Mouse (Mus musculus) embryonic facial prominence, embryonic 15.5 days (tissue): Measurements from ENCODE around the gene Gm44973. TPM values are rescaled to one million over a fixed set of nuclear protein-coding genes. Genes with fewer than 3 reads are reported as not detected.

Experiments
- polyA plus RNA-seq: library from polyadenylated mRNA; unstranded; fragments of >200 nt; fragmentation: Nextera tagmentation; extraction: Ambion mirVana; gene quantifications from 2 replicates; pipeline ENCODE4 v1.2.1, GENCODE M21; 2015

Gene Gm44973
- polyA plus RNA-seq, 1 experiment from 2014 or later, result not detected

Other genes starting within 250 kb of the Gm44973 start
- gene Fam71e2, start 244.2 kb upstream of the Gm44973 start, polyA plus RNA-seq, result not detected in 2 replicates
- gene Il11, start 232.6 kb upstream of the Gm44973 start, polyA plus RNA-seq, result 0.36 and 0.37 TPM in 2 replicates
- gene Tmem190, start 232.6 kb upstream of the Gm44973 start, polyA plus RNA-seq, result 0.75 and 1.1 TPM in 2 replicates
- gene Tmem238, start 225.8 kb upstream of the Gm44973 start, polyA plus RNA-seq, result 11.4 and 11.8 TPM in 2 replicates
- gene Rpl28, start 222.6 kb upstream of the Gm44973 start, polyA plus RNA-seq, result 397 and 411 TPM in 2 replicates
- gene Ube2s, start 202.9 kb upstream of the Gm44973 start, polyA plus RNA-seq, result 348 and 351 TPM in 2 replicates
- gene Shisa7, start 170.8 kb upstream of the Gm44973 start, polyA plus RNA-seq, result 0.43 and 0.99 TPM in 2 replicates
- gene Isoc2b, start 145.2 kb upstream of the Gm44973 start, polyA plus RNA-seq, result 11.3 and 13.1 TPM in 2 replicates
- gene Isoc2a, start 138.3 kb upstream of the Gm44973 start, polyA plus RNA-seq, result 0.95 and 1.2 TPM in 2 replicates
- not detected in 2 replicates for gene Gm36210, start 109.0 kb upstream of the Gm44973 start, polyA plus RNA-seq
- gene Zfp628, start 100.3 kb upstream of the Gm44973 start, polyA plus RNA-seq, result 4.1 and 4.9 TPM in 2 replicates
- 5.1 and 5.5 TPM in 2 replicates for gene Nat14, start 93.5 kb upstream of the Gm44973 start, polyA plus RNA-seq
- 4.7 and 5.5 TPM in 2 replicates for gene Ssc5d, start 89.7 kb upstream of the Gm44973 start, polyA plus RNA-seq
- gene Sbk2, start 51.1 kb upstream of the Gm44973 start, polyA plus RNA-seq, result 0.32 and 1.1 TPM in 2 replicates
- 0.05 and 0.25 TPM in 2 replicates for gene Sbk3, start 44.3 kb upstream of the Gm44973 start, polyA plus RNA-seq
- gene Zfp579, start 19.3 kb upstream of the Gm44973 start, polyA plus RNA-seq, result 32.8 and 35.0 TPM in 2 replicates
- gene Zfp524, start 1.1 kb upstream of the Gm44973 start, polyA plus RNA-seq, result 15.2 and 15.8 TPM in 2 replicates
- 43.9 and 46.2 TPM in 2 replicates for gene Fiz1, start 799 bp upstream of the Gm44973 start, polyA plus RNA-seq
- gene Zfp865, start 4.9 kb downstream of the Gm44973 start, polyA plus RNA-seq, result 8.0 and 9.0 TPM in 2 replicates
- gene Ccdc106, start 5.1 kb downstream of the Gm44973 start, polyA plus RNA-seq, result 35.4 and 37.8 TPM in 2 replicates
- gene 4632433K11Rik, start 18.6 kb downstream of the Gm44973 start, polyA plus RNA-seq, result not detected in 2 replicates
- 6.7 and 7.5 TPM in 2 replicates for gene Zfp784, start 22.9 kb downstream of the Gm44973 start, polyA plus RNA-seq
- gene Zfp580, start 36.0 kb downstream of the Gm44973 start, polyA plus RNA-seq, result 36.8 and 43.1 TPM in 2 replicates
- 116 and 124 TPM in 2 replicates for gene U2af2, start 46.6 kb downstream of the Gm44973 start, polyA plus RNA-seq
- gene Epn1, start 64.7 kb downstream of the Gm44973 start, polyA plus RNA-seq, result 66.5 and 70.6 TPM in 2 replicates
- not detected in 2 replicates for gene Rfpl4, start 101.5 kb downstream of the Gm44973 start, polyA plus RNA-seq
- 0.60 and 0.80 TPM in 2 replicates for gene Rasl2-9, start 110.5 kb downstream of the Gm44973 start, polyA plus RNA-seq
- not detected in 2 replicates for gene Vmn1r55, start 134.2 kb downstream of the Gm44973 start, polyA plus RNA-seq
- gene Vmn1r56, start 181.3 kb downstream of the Gm44973 start, polyA plus RNA-seq, result not detected in 2 replicates
- not detected in 2 replicates for gene Vmn1r57, start 203.0 kb downstream of the Gm44973 start, polyA plus RNA-seq